Mouse (Mus musculus): ENCODE measurements around the gene Slc34a1.

GRCm38 (mm10) chr13:55403266-55403665, 5.3 kb downstream of the Slc34a1 start:
- TF ChIP-seq CTCF (IDR thresholded peaks at IDR 0.05; ENCODE audit: insufficient read depth, low read depth, low read length): no peak
- no peak for TF ChIP-seq POLR2A (IDR thresholded peaks at IDR 0.05; ENCODE audit: insufficient read depth, low read depth, low read length)

All from olfactory bulb, adult 2 months (tissue).